Mouse (Mus musculus) bone marrow, adult 2 months (tissue): ENCODE measurements at regions not wholly inside any gene's neighbourhood (a gene's known extent, or its start where the extent isn't known, plus 50 kb on each side); places are given as distances from the start of the nearest gene placed in this dataset.

ENCODE experiments used
- H3K27ac ChIP-seq: fragments of 200-500 bp; 2 replicates; pipeline ENCODE4 v1.5.1; 2012; ENCODE audit warnings: low read depth, mild to moderate bottlenecking, control low read depth, inconsistent platforms, low read length; ENCODE audit not compliant: control insufficient read depth, poor library complexity, insufficient read depth
- H3K4me1 ChIP-seq: fragments of 200-500 bp; 2 replicates; pipeline ENCODE4 v1.6.1; 2011; ENCODE audit warnings: low read length; ENCODE audit not compliant: control insufficient read depth, insufficient read depth
- H3K4me3 ChIP-seq: fragments of 200-500 bp; replicated peaks from 2 replicates; pipeline ENCODE3; 2011; ENCODE audit warnings: mild to moderate bottlenecking, low read depth, low read length, control low read depth; ENCODE audit not compliant: control insufficient read depth
- CTCF ChIP-seq: fragments of 200-500 bp; IDR thresholded peaks from 2 replicates; pipeline ENCODE4 v1.5.1; 2011; ENCODE audit warnings: low read length, control low read depth; ENCODE audit not compliant: control insufficient read depth, insufficient read depth
- POLR2A ChIP-seq: fragments of 200-500 bp; IDR thresholded peaks from 2 replicates; pipeline ENCODE4 v1.6.1; 2011; ENCODE audit warnings: low read depth, mild to moderate bottlenecking, control low read depth, low read length, borderline replicate concordance; ENCODE audit not compliant: control insufficient read depth
- WGBS: fragments of 180-500 bp; shearing (Covaris S2); methylation state at CpG from one replicate; pipeline ENCODE4 v1.1.7; 2018; 5-methylcytosine and 5-hydroxymethylcytosine counted together

GRCm38 (mm10) chr13:60455033-60455619, 146.6 kb upstream of the Dapk1 start:
- WGBS = 40% methylated on average over 15 of the region's 15 CpGs
- Histone ChIP-seq H3K4me1 (no peaks in the 10 kb centered on the region), H3K4me3 (no peak overlapping the region), H3K27ac (no peak overlapping the region)
- TF ChIP-seq CTCF = no peak
- TF ChIP-seq POLR2A = no peak

- WGBS = 76% methylated on average over 10 of the region's 10 CpGs
- H3K4me1 ChIP-seq = no peaks in the 10 kb centered on the region
- H3K4me3 ChIP-seq = no peak overlapping the region
- TF ChIP-seq CTCF = no peak
- no peak for TF ChIP-seq POLR2A
- H3K27ac ChIP-seq = no peak overlapping the region
Measured at GRCm38 (mm10) chr13:60455863-60456551, 145.7 kb upstream of the Dapk1 start.

- 75% methylated on average over 10 of the region's 10 CpGs for WGBS
- TF ChIP-seq CTCF = no peak
- no peak for TF ChIP-seq POLR2A
- no peaks in the 10 kb centered on the region for H3K4me1 ChIP-seq
- no peak overlapping the region for H3K4me3 ChIP-seq
- no peak overlapping the region for H3K27ac ChIP-seq
Measured at GRCm38 (mm10) chr13:60457277-60457676, 144.5 kb upstream of the Dapk1 start.

- Histone ChIP-seq H3K27ac (no peak overlapping the region), H3K4me1 (no peaks in the 10 kb centered on the region), H3K4me3 (no peak overlapping the region)
- 77% methylated on average over 5 of the region's 5 CpGs for WGBS
- no peak for TF ChIP-seq POLR2A
Measured at GRCm38 (mm10) chr13:60459002-60459401, 142.7 kb upstream of the Dapk1 start.

- no peak overlapping the region for H3K27ac ChIP-seq
- no peak for TF ChIP-seq CTCF
- TF ChIP-seq POLR2A = no peak
- H3K4me3 ChIP-seq = no peak overlapping the region
- WGBS = 64% methylated on average over 5 of the region's 5 CpGs
- H3K4me1 ChIP-seq = no peaks in the 10 kb centered on the region
Measured at GRCm38 (mm10) chr13:60466553-60467313, 135.0 kb upstream of the Dapk1 start.

GRCm38 (mm10) chr13:60467821-60468579, 133.7 kb upstream of the Dapk1 start:
- no peak overlapping the region for H3K4me3 ChIP-seq
- no peak for TF ChIP-seq POLR2A
- TF ChIP-seq CTCF = no peak
- no peaks in the 10 kb centered on the region for H3K4me1 ChIP-seq
- 25% methylated on average over 11 of the region's 11 CpGs for WGBS
- no peak overlapping the region for H3K27ac ChIP-seq

- 69% methylated on average over 17 of the region's 17 CpGs for WGBS
- Histone ChIP-seq H3K4me1 (no peaks in the 10 kb centered on the region), H3K4me3 (no peak overlapping the region), H3K27ac (no peak overlapping the region)
- no peak for TF ChIP-seq CTCF
- TF ChIP-seq POLR2A = no peak
Measured at GRCm38 (mm10) chr13:60470426-60471398, 131.0 kb upstream of the Dapk1 start.
